Mouse (Mus musculus): ENCODE data around the gene Cdc7. TPM values are rescaled to one million over a fixed set of nuclear protein-coding genes. Genes with fewer than 3 reads are reported as not detected.
A peak's percentile ranks its signal among the peaks of the same experiment; 100 is the strongest.
"Not testable (repeated sequence)": the region's sequence is repeated elsewhere in the genome, so short reads cannot be mapped to it uniquely, and the experiment has no call there.

The Cdc7 gene
- 1 to 10 TPM; 6.8 to 8.0 TPM for total RNA-seq (2021)

- DNase-seq, result peak; percentile 96
Measured at GRCm38 (mm10) chr5:106963584-106964512, at the start of gene Cdc7. Cdc7 (plus strand) TSS chr5:106964322.

- no peak for DNase-seq
Measured at GRCm38 (mm10) chr5:106919315-106919714, 44.8 kb upstream of the Cdc7 start.

GRCm38 (mm10) chr5:106925488-106926368 lies 38.4 kb upstream of the Cdc7 start, which contains the start of gene Hfm1:
Hfm1 (minus strand) TSS chr5:106926321.
- DNase-seq, result peak; percentile 53

GRCm38 (mm10) chr5:106926369-106926686 lies 37.8 kb upstream of the Cdc7 start:
- DNase-seq, result no peak

- DNase-seq, result no peak
Measured at GRCm38 (mm10) chr5:106927996-106928395, 36.1 kb upstream of the Cdc7 start.

- no peak for DNase-seq
Measured at GRCm38 (mm10) chr5:106946342-106946741, 17.8 kb upstream of the Cdc7 start.

- DNase-seq, result no peak
Measured at GRCm38 (mm10) chr5:106948683-106949082, 15.4 kb upstream of the Cdc7 start.

GRCm38 (mm10) chr5:106956467-106956866 lies 7.7 kb upstream of the Cdc7 start:
- DNase-seq, result peak; percentile 26

GRCm38 (mm10) chr5:106959031-106959430 lies 5.1 kb upstream of the Cdc7 start:
- peak; percentile 50 for DNase-seq

GRCm38 (mm10) chr5:106960451-106960850 lies 3.7 kb upstream of the Cdc7 start:
- DNase-seq, result no peak

- DNase-seq, result no peak
Measured at GRCm38 (mm10) chr5:106964513-106965014, 442 bp downstream of the Cdc7 start.

- DNase-seq, result no peak
Measured at GRCm38 (mm10) chr5:106966443-106966842, 2.3 kb downstream of the Cdc7 start.

- no peak for DNase-seq
Measured at GRCm38 (mm10) chr5:106967578-106967977, 3.5 kb downstream of the Cdc7 start.

GRCm38 (mm10) chr5:106973883-106974282 lies 9.8 kb downstream of the Cdc7 start:
- no peak for DNase-seq

GRCm38 (mm10) chr5:106979156-106979555 lies 15.0 kb downstream of the Cdc7 start:
- DNase-seq, result no peak

GRCm38 (mm10) chr5:106982298-106982952 lies 18.3 kb downstream of the Cdc7 start:
- DNase-seq, result no peak

GRCm38 (mm10) chr5:106984934-106985333 lies 20.8 kb downstream of the Cdc7 start:
- not testable (repeated sequence) for DNase-seq

- DNase-seq, result no peak
Measured at GRCm38 (mm10) chr5:106985594-106985993, 21.5 kb downstream of the Cdc7 start.

- DNase-seq, result peak; percentile 36
Measured at GRCm38 (mm10) chr5:106989181-106989580, 25.1 kb downstream of the Cdc7 start.

- DNase-seq, result no peak
Measured at GRCm38 (mm10) chr5:106989786-106990185, 25.7 kb downstream of the Cdc7 start.

GRCm38 (mm10) chr5:106990639-106991299 lies 26.6 kb downstream of the Cdc7 start:
- peak; percentile 72 for DNase-seq

All from heart, postnatal 4 days (tissue).